Mouse (Mus musculus): ENCODE results near the gene Ublcp1. TPM values are rescaled to one million over a fixed set of nuclear protein-coding genes. Genes with fewer than 3 reads are reported as not detected.

Gene Ublcp1
- polyA plus RNA-seq, 1 experiment from 2014 or later: 44.9 TPM

GRCm38 (mm10) chr11:44510371-44510770, 40.1 kb upstream of the Ublcp1 start:
- no peaks in the 10 kb centered on the region for H3K27me3 ChIP-seq
- ChIA-PET CTCF (no interaction called here), POLR2A (interaction anchor here (0.6 to 0.7 kb wide), 2 partner anchors 18 to 110 kb away, joined by 3 read pairs; no protein-coding TSS in a partner anchor)
- DNase-seq (ENCODE audit: low read depth, low spot score): no peak
- no peak for TF ChIP-seq CTCF (IDR thresholded peaks at IDR 0.05)
- ATAC-seq: no peak
- in situ Hi-C loops (cut with MboI; ENCODE audit: low pct_unique_long_range_greater_than_20kb): no loop called here

- ChIA-PET CTCF (no interaction called here), POLR2A (interaction anchor here (0.7 kb wide), 1 partner anchor 109 kb away, joined by 3 read pairs; no protein-coding TSS in a partner anchor)
- TF ChIP-seq CTCF (IDR thresholded peaks at IDR 0.05): no peak
- no peaks in the 10 kb centered on the region for H3K27me3 ChIP-seq
- ATAC-seq (no peak), DNase-seq (ENCODE audit: low read depth, low spot score) (no peak)
- in situ Hi-C loops (cut with MboI; ENCODE audit: low pct_unique_long_range_greater_than_20kb): no loop called here
Measured at GRCm38 (mm10) chr11:44509906-44510305, 39.6 kb upstream of the Ublcp1 start.

GRCm38 (mm10) chr11:44508876-44509275, 38.6 kb upstream of the Ublcp1 start:
- CTCF ChIA-PET: no interaction called here
- no peak for ATAC-seq
- no peaks in the 10 kb centered on the region for H3K27me3 ChIP-seq
- POLR2A ChIA-PET: interaction anchor here (0.6 kb wide), 1 partner anchor 102 kb away, joined by 5 read pairs; no protein-coding TSS in a partner anchor
- DNase-seq (ENCODE audit: low read depth, low spot score): no peak
- in situ Hi-C loops (cut with MboI; ENCODE audit: low pct_unique_long_range_greater_than_20kb): no loop called here
- no peak for TF ChIP-seq CTCF (IDR thresholded peaks at IDR 0.05)

- in situ Hi-C loops (cut with MboI; ENCODE audit: low pct_unique_long_range_greater_than_20kb): no loop called here
- H3K27me3 ChIP-seq: no peaks in the 10 kb centered on the region
- no peak for TF ChIP-seq CTCF (IDR thresholded peaks at IDR 0.05)
- POLR2A ChIA-PET: interaction anchor here (0.7 kb wide), 1 partner anchor 90 kb away, joined by 3 read pairs; no protein-coding TSS in a partner anchor
- DNase-seq (ENCODE audit: low read depth, low spot score): no peak
- CTCF ChIA-PET: interaction anchor here (1.2 to 2.0 kb wide), 2 partner anchors 8 to 51 kb away, joined by 3 to 12 read pairs; no protein-coding TSS in a partner anchor
- ATAC-seq: no peak
Measured at GRCm38 (mm10) chr11:44504761-44505160, 34.5 kb upstream of the Ublcp1 start.

GRCm38 (mm10) chr11:44504146-44504545, 33.8 kb upstream of the Ublcp1 start:
- ATAC-seq (no peak), DNase-seq (ENCODE audit: low read depth, low spot score) (no peak)
- no peak for TF ChIP-seq CTCF (IDR thresholded peaks at IDR 0.05)
- in situ Hi-C loops (cut with MboI; ENCODE audit: low pct_unique_long_range_greater_than_20kb): no loop called here
- no peaks in the 10 kb centered on the region for H3K27me3 ChIP-seq
- ChIA-PET CTCF (interaction anchor here (1.2 to 2.0 kb wide), 2 partner anchors 8 to 51 kb away, joined by 3 to 12 read pairs; no protein-coding TSS in a partner anchor), POLR2A (no interaction called here)

GRCm38 (mm10) chr11:44502931-44503330, 32.6 kb upstream of the Ublcp1 start:
- DNase-seq (ENCODE audit: low read depth, low spot score) (no peak), ATAC-seq (no peak)
- no peak for TF ChIP-seq CTCF (IDR thresholded peaks at IDR 0.05)
- POLR2A ChIA-PET: no interaction called here
- CTCF ChIA-PET: interaction anchor here (0.6 to 2.0 kb wide), 2 partner anchors 9 to 279 kb away, joined by 4 to 12 read pairs; no protein-coding TSS in a partner anchor
- no peaks in the 10 kb centered on the region for H3K27me3 ChIP-seq
- in situ Hi-C loops (cut with MboI; ENCODE audit: low pct_unique_long_range_greater_than_20kb): no loop called here

- no peaks in the 10 kb centered on the region for H3K27me3 ChIP-seq
- no peak for TF ChIP-seq CTCF (IDR thresholded peaks at IDR 0.05)
- ChIA-PET POLR2A (interaction anchor here (0.5 to 0.8 kb wide), 2 partner anchors 30 to 59 kb away, joined by 3 to 5 read pairs; no protein-coding TSS in a partner anchor), CTCF (no interaction called here)
- in situ Hi-C loops (cut with MboI; ENCODE audit: low pct_unique_long_range_greater_than_20kb): no loop called here
- DNase-seq (ENCODE audit: low read depth, low spot score) (no peak), ATAC-seq (no peak)
Measured at GRCm38 (mm10) chr11:44501477-44501876, 31.2 kb upstream of the Ublcp1 start.

- no peaks in the 10 kb centered on the region for H3K27me3 ChIP-seq
- no peak for TF ChIP-seq CTCF (IDR thresholded peaks at IDR 0.05)
- ChIA-PET CTCF (no interaction called here), POLR2A (interaction anchor here (0.8 kb wide), 1 partner anchor 30 kb away, joined by 5 read pairs; no protein-coding TSS in a partner anchor)
- ATAC-seq (no peak), DNase-seq (ENCODE audit: low read depth, low spot score) (no peak)
- in situ Hi-C loops (cut with MboI; ENCODE audit: low pct_unique_long_range_greater_than_20kb): no loop called here
Measured at GRCm38 (mm10) chr11:44500966-44501365, 30.7 kb upstream of the Ublcp1 start.

- in situ Hi-C loops (cut with MboI; ENCODE audit: low pct_unique_long_range_greater_than_20kb): no loop called here
- DNase-seq (ENCODE audit: low read depth, low spot score) (no peak), ATAC-seq (no peak)
- CTCF ChIA-PET: no interaction called here
- no peaks in the 10 kb centered on the region for H3K27me3 ChIP-seq
- POLR2A ChIA-PET: no interaction called here
- TF ChIP-seq CTCF (IDR thresholded peaks at IDR 0.05): no peak
Measured at GRCm38 (mm10) chr11:44498412-44499272, 28.3 kb upstream of the Ublcp1 start.

- ATAC-seq (peak; percentile 60), DNase-seq (ENCODE audit: low read depth, low spot score) (no peak)
- no peaks in the 10 kb centered on the region for H3K27me3 ChIP-seq
- in situ Hi-C loops (cut with MboI; ENCODE audit: low pct_unique_long_range_greater_than_20kb): no loop called here
- ChIA-PET CTCF (no interaction called here), POLR2A (no interaction called here)
- no peak for TF ChIP-seq CTCF (IDR thresholded peaks at IDR 0.05)
Measured at GRCm38 (mm10) chr11:44496217-44496616, 25.9 kb upstream of the Ublcp1 start.

Measured in Patski (cell line).